Mouse (Mus musculus): ENCODE measurements at regions not wholly inside any gene's neighbourhood (a gene's known extent, or its start where the extent isn't known, plus 50 kb on each side); places are given as distances from the start of the nearest gene placed in this dataset.

- in situ Hi-C loops (cut with MboI; ENCODE audit: unreplicated experiment in 2 of 2) = no loop called here
Measured at GRCm38 (mm10) chr9:41517787-41518186, 356.3 kb upstream of the Ubash3b start.

- in situ Hi-C loops (cut with MboI; ENCODE audit: unreplicated experiment in 2 of 2) = no loop called here
Measured at GRCm38 (mm10) chr9:41517053-41517696, 355.7 kb upstream of the Ubash3b start.

- in situ Hi-C loops (cut with MboI; ENCODE audit: unreplicated experiment in 2 of 2) = no loop called here
Measured at GRCm38 (mm10) chr9:41515192-41515591, 353.7 kb upstream of the Ubash3b start.

GRCm38 (mm10) chr9:41513701-41514100 is 352.2 kb upstream of the Ubash3b start:
- in situ Hi-C loops (cut with MboI; ENCODE audit: unreplicated experiment in 2 of 2) = no loop called here

GRCm38 (mm10) chr9:41509597-41509996 is 348.1 kb upstream of the Ubash3b start:
- in situ Hi-C loops (cut with MboI; ENCODE audit: unreplicated experiment in 2 of 2) = no loop called here

- in situ Hi-C loops (cut with MboI; ENCODE audit: unreplicated experiment in 2 of 2) = no loop called here
Measured at GRCm38 (mm10) chr9:41508746-41509145, 347.2 kb upstream of the Ubash3b start.

GRCm38 (mm10) chr9:41498326-41498725 is 336.8 kb upstream of the Ubash3b start:
- in situ Hi-C loops (cut with MboI; ENCODE audit: unreplicated experiment in 2 of 2) = no loop called here

- in situ Hi-C loops (cut with MboI; ENCODE audit: unreplicated experiment in 2 of 2) = no loop called here
Measured at GRCm38 (mm10) chr9:41490112-41490511, 328.6 kb upstream of the Ubash3b start.

- in situ Hi-C loops (cut with MboI; ENCODE audit: unreplicated experiment in 2 of 2) = no loop called here
Measured at GRCm38 (mm10) chr9:41488046-41488445, 326.5 kb upstream of the Ubash3b start.

GRCm38 (mm10) chr9:41483218-41483617 is 321.7 kb upstream of the Ubash3b start:
- in situ Hi-C loops (cut with MboI; ENCODE audit: unreplicated experiment in 2 of 2) = no loop called here

- in situ Hi-C loops (cut with MboI; ENCODE audit: unreplicated experiment in 2 of 2) = no loop called here
Measured at GRCm38 (mm10) chr9:41481611-41482266, 320.2 kb upstream of the Ubash3b start.

GRCm38 (mm10) chr9:41479854-41480749 is 318.6 kb upstream of the Ubash3b start:
- in situ Hi-C loops (cut with MboI; ENCODE audit: unreplicated experiment in 2 of 2) = no loop called here

- in situ Hi-C loops (cut with MboI; ENCODE audit: unreplicated experiment in 2 of 2) = no loop called here
Measured at GRCm38 (mm10) chr9:41479085-41479484, 317.6 kb upstream of the Ubash3b start.

- in situ Hi-C loops (cut with MboI; ENCODE audit: unreplicated experiment in 2 of 2) = no loop called here
Measured at GRCm38 (mm10) chr9:41478106-41478848, 316.8 kb upstream of the Ubash3b start.

- in situ Hi-C loops (cut with MboI; ENCODE audit: unreplicated experiment in 2 of 2) = no loop called here
Measured at GRCm38 (mm10) chr9:41475326-41475725, 313.8 kb upstream of the Ubash3b start.

- in situ Hi-C loops (cut with MboI; ENCODE audit: unreplicated experiment in 2 of 2) = no loop called here
Measured at GRCm38 (mm10) chr9:41474945-41475297, 313.4 kb upstream of the Ubash3b start.

- in situ Hi-C loops (cut with MboI; ENCODE audit: unreplicated experiment in 2 of 2) = no loop called here
Measured at GRCm38 (mm10) chr9:41474244-41474944, 312.9 kb upstream of the Ubash3b start.

GRCm38 (mm10) chr9:41473506-41473905 is 312.0 kb upstream of the Ubash3b start:
- in situ Hi-C loops (cut with MboI; ENCODE audit: unreplicated experiment in 2 of 2) = no loop called here

GRCm38 (mm10) chr9:41471345-41471744 is 309.8 kb upstream of the Ubash3b start:
- in situ Hi-C loops (cut with MboI; ENCODE audit: unreplicated experiment in 2 of 2) = no loop called here

GRCm38 (mm10) chr9:41470010-41470409 is 308.5 kb upstream of the Ubash3b start:
- in situ Hi-C loops (cut with MboI; ENCODE audit: unreplicated experiment in 2 of 2) = no loop called here

Data from v-Abl transformed pro-B cells (cell line).